Mouse (Mus musculus) hindbrain, embryonic 13.5 days (tissue): ENCODE measurements around the gene 3110009E18Rik. TPM values are rescaled to one million over a fixed set of nuclear protein-coding genes. Genes with fewer than 3 reads are reported as not detected.

Source experiments
- ATAC-seq: fragments of 200-750 bp; cut with Nextera tagmentation; 2 replicates; pipeline ENCODE4 v1.8.0; 2017; ENCODE audit warnings: moderate TSS enrichment; ENCODE audit not compliant: low FRiP score
- H3K27ac ChIP-seq: fragments of 300-500 bp; sonication (generic); 2 replicates; pipeline ENCODE4 v1.5.1; 2015; ENCODE audit warnings: inconsistent platforms, mild to moderate bottlenecking, moderate library complexity
- H3K27me3 ChIP-seq: fragments of 300-500 bp; sonication (generic); 2 replicates; pipeline ENCODE4 v1.6.1; 2015; ENCODE audit warnings: mild to moderate bottlenecking, inconsistent platforms
- H3K36me3 ChIP-seq: fragments of 300-500 bp; sonication (generic); 2 replicates; pipeline ENCODE4 v1.6.1; 2015; ENCODE audit warnings: mild to moderate bottlenecking, inconsistent platforms
- H3K4me1 ChIP-seq: fragments of 300-500 bp; sonication (generic); replicated peaks from 2 replicates; pipeline ENCODE4 v1.6.1; 2015; ENCODE audit warnings: inconsistent platforms
- H3K4me2 ChIP-seq: fragments of 300-500 bp; sonication (generic); 2 replicates; pipeline ENCODE4 v1.6.1; 2015; ENCODE audit warnings: inconsistent platforms, mild to moderate bottlenecking, moderate library complexity
- H3K4me3 ChIP-seq: fragments of 300-500 bp; sonication (generic); 2 replicates; pipeline ENCODE4 v1.5.1; 2015; ENCODE audit warnings: mild to moderate bottlenecking, inconsistent platforms
- H3K9ac ChIP-seq: fragments of 300-500 bp; sonication (generic); 2 replicates; pipeline ENCODE4 v1.6.1; 2015; ENCODE audit warnings: mild to moderate bottlenecking, inconsistent platforms
- H3K9me3 ChIP-seq: fragments of 300-500 bp; sonication (generic); 2 replicates; pipeline ENCODE4 v1.6.1; 2016; ENCODE audit warnings: inconsistent platforms
- WGBS: fragments of 180-500 bp; shearing (Covaris S2); methylation state at CpG from one replicate; pipeline ENCODE4 v1.1.7; 2015; 5-methylcytosine and 5-hydroxymethylcytosine counted together
- polyA plus RNA-seq: library from polyadenylated mRNA; unstranded; fragments of >200 nt; fragmentation: Nextera tagmentation; extraction: Ambion mirVana; gene quantifications from 2 replicates; pipeline ENCODE4 v1.2.1, GENCODE M21; 2015

3110009E18Rik gene
- polyA plus RNA-seq, 1 experiment from 2014 or later = 21.6 TPM

GRCm38 (mm10) chr1:120112251-120113187, 8.5 kb upstream of the 3110009E18Rik start:
- ATAC-seq = no peak
- Histone ChIP-seq H3K27me3 (no peaks in the 10 kb centered on the region), H3K27ac (peak overlapping the region; percentile 30; the same call in 1 of the 2 replicates), H3K4me2 (no peak overlapping the region), H3K4me3 (no peak overlapping the region), H3K9ac (peak overlapping the region; percentile 35; the same call in 1 of the 2 replicates), H3K36me3 (peaks cover 48% of the 10 kb centered on the region), H3K9me3 (no peaks in the 10 kb centered on the region), H3K4me1 (peaks cover 17% of the 10 kb centered on the region)
- WGBS = 92% methylated on average over 12 of the region's 12 CpGs

GRCm38 (mm10) chr1:120115671-120116081, 5.3 kb upstream of the 3110009E18Rik start:
- Histone ChIP-seq H3K4me3 (no peak overlapping the region), H3K4me2 (0 out of 2 replicates have a peak overlapping the region, but pooled peaks have one; percentile 20), H3K27me3 (no peaks in the 10 kb centered on the region), H3K4me1 (peaks cover 45% of the 10 kb centered on the region), H3K27ac (peak overlapping the region; percentile 89), H3K36me3 (peaks cover 48% of the 10 kb centered on the region), H3K9me3 (no peaks in the 10 kb centered on the region), H3K9ac (no peak overlapping the region)
- 74% methylated on average over 9 of the region's 9 CpGs for WGBS
- peak; percentile 70 for ATAC-seq

- Histone ChIP-seq H3K27me3 (no peaks in the 10 kb centered on the region), H3K4me2 (peak overlapping the region; percentile 20; the same call in 1 of the 2 replicates), H3K9ac (0 out of 2 replicates have a peak overlapping the region, but pooled peaks have one; percentile 1), H3K9me3 (no peaks in the 10 kb centered on the region), H3K4me3 (no peak overlapping the region), H3K4me1 (peaks cover 45% of the 10 kb centered on the region), H3K36me3 (peaks cover 44% of the 10 kb centered on the region), H3K27ac (peak overlapping the region; percentile 89)
- 79% methylated on average over 11 of the region's 11 CpGs for WGBS
- ATAC-seq = peak; percentile 7; the same call in 1 of the 2 replicates
Measured at GRCm38 (mm10) chr1:120116106-120116505, 4.9 kb upstream of the 3110009E18Rik start.

GRCm38 (mm10) chr1:120118854-120119253, 2.1 kb upstream of the 3110009E18Rik start:
- no peak for ATAC-seq
- Histone ChIP-seq H3K9ac (peak overlapping the region; percentile 79), H3K4me1 (peaks cover 50% of the 10 kb centered on the region), H3K27ac (peak overlapping the region; percentile 37), H3K9me3 (no peaks in the 10 kb centered on the region), H3K36me3 (peaks cover 24% of the 10 kb centered on the region), H3K4me2 (peak overlapping the region; percentile 89), H3K4me3 (peak overlapping the region; percentile 57), H3K27me3 (no peaks in the 10 kb centered on the region)
- WGBS = 81% methylated on average over 2 of the region's 2 CpGs

- H3K27ac ChIP-seq = no peak overlapping the region; the same call in 1 of the 2 replicates
- H3K9me3 ChIP-seq = no peaks in the 10 kb centered on the region
- H3K9ac ChIP-seq = peak overlapping the region; percentile 79
- 79% methylated on average over 4 of the region's 4 CpGs for WGBS
- no peaks in the 10 kb centered on the region for H3K27me3 ChIP-seq
- H3K4me3 ChIP-seq = peak overlapping the region; percentile 57
- peak overlapping the region; percentile 89 for H3K4me2 ChIP-seq
- H3K4me1 ChIP-seq = peaks cover 50% of the 10 kb centered on the region
- H3K36me3 ChIP-seq = peaks cover 19% of the 10 kb centered on the region
- ATAC-seq = no peak
Measured at GRCm38 (mm10) chr1:120119389-120119788, 1.6 kb upstream of the 3110009E18Rik start.

- peak overlapping the region; percentile 57 for H3K4me3 ChIP-seq
- H3K4me2 ChIP-seq = peak overlapping the region; percentile 89
- WGBS = 4% methylated on average over 24 of the region's 24 CpGs
- peaks cover 9% of the 10 kb centered on the region for H3K36me3 ChIP-seq
- H3K4me1 ChIP-seq = peaks cover 41% of the 10 kb centered on the region
- peak overlapping the region; percentile 92 for H3K27ac ChIP-seq
- peak overlapping the region; percentile 79 for H3K9ac ChIP-seq
- peak; percentile 41 for ATAC-seq
- no peaks in the 10 kb centered on the region for H3K27me3 ChIP-seq
- no peaks in the 10 kb centered on the region for H3K9me3 ChIP-seq
Measured at GRCm38 (mm10) chr1:120120141-120120968, 632 bp upstream of the 3110009E18Rik start.

GRCm38 (mm10) chr1:120121930-120122530, 1.0 kb downstream of the 3110009E18Rik start:
- H3K27ac ChIP-seq = peak overlapping the region; percentile 92
- H3K4me1 ChIP-seq = peaks cover 41% of the 10 kb centered on the region
- peak overlapping the region; percentile 68; the same call in 1 of the 2 replicates for H3K9ac ChIP-seq
- peak overlapping the region; percentile 57 for H3K4me3 ChIP-seq
- no peaks in the 10 kb centered on the region for H3K36me3 ChIP-seq
- 93% methylated on average over 9 of the region's 9 CpGs for WGBS
- no peak for ATAC-seq
- no peaks in the 10 kb centered on the region for H3K9me3 ChIP-seq
- peak overlapping the region; percentile 89 for H3K4me2 ChIP-seq
- no peaks in the 10 kb centered on the region for H3K27me3 ChIP-seq

GRCm38 (mm10) chr1:120122634-120123383, 1.8 kb downstream of the 3110009E18Rik start:
- H3K27ac ChIP-seq = no peak overlapping the region
- no peak overlapping the region for H3K4me2 ChIP-seq
- H3K9me3 ChIP-seq = no peaks in the 10 kb centered on the region
- no peaks in the 10 kb centered on the region for H3K36me3 ChIP-seq
- H3K4me1 ChIP-seq = peaks cover 36% of the 10 kb centered on the region
- 95% methylated on average over 8 of the region's 8 CpGs for WGBS
- no peak overlapping the region for H3K4me3 ChIP-seq
- no peak overlapping the region for H3K9ac ChIP-seq
- no peaks in the 10 kb centered on the region for H3K27me3 ChIP-seq
- no peak for ATAC-seq

- 85% methylated on average over 4 of the region's 4 CpGs for WGBS
- H3K27ac ChIP-seq = no peak overlapping the region
- no peak overlapping the region for H3K4me3 ChIP-seq
- no peak overlapping the region for H3K9ac ChIP-seq
- H3K4me2 ChIP-seq = no peak overlapping the region
- no peaks in the 10 kb centered on the region for H3K9me3 ChIP-seq
- peaks cover 16% of the 10 kb centered on the region for H3K4me1 ChIP-seq
- no peaks in the 10 kb centered on the region for H3K36me3 ChIP-seq
- H3K27me3 ChIP-seq = no peaks in the 10 kb centered on the region
- ATAC-seq = no peak
Measured at GRCm38 (mm10) chr1:120124839-120125238, 3.9 kb downstream of the 3110009E18Rik start.

- H3K27ac ChIP-seq = no peak overlapping the region
- peaks cover 10% of the 10 kb centered on the region for H3K4me1 ChIP-seq
- no peaks in the 10 kb centered on the region for H3K9me3 ChIP-seq
- H3K27me3 ChIP-seq = no peaks in the 10 kb centered on the region
- no peak overlapping the region for H3K9ac ChIP-seq
- H3K36me3 ChIP-seq = no peaks in the 10 kb centered on the region
- no peak overlapping the region for H3K4me2 ChIP-seq
- ATAC-seq = no peak
- H3K4me3 ChIP-seq = no peak overlapping the region
- 84% methylated on average over 6 of the region's 6 CpGs for WGBS
Measured at GRCm38 (mm10) chr1:120125471-120125870, 4.5 kb downstream of the 3110009E18Rik start.

GRCm38 (mm10) chr1:120126318-120126717, 5.3 kb downstream of the 3110009E18Rik start:
- Histone ChIP-seq H3K9ac (no peak overlapping the region), H3K36me3 (no peaks in the 10 kb centered on the region), H3K27me3 (no peaks in the 10 kb centered on the region), H3K4me2 (no peak overlapping the region), H3K4me3 (no peak overlapping the region), H3K4me1 (peaks cover 9% of the 10 kb centered on the region), H3K9me3 (no peaks in the 10 kb centered on the region), H3K27ac (no peak overlapping the region)
- 77% methylated on average over 9 of the region's 9 CpGs for WGBS
- no peak for ATAC-seq
